Mouse (Mus musculus): Measurements from ENCODE around the gene Dnajb6. TPM values are rescaled to one million over a fixed set of nuclear protein-coding genes. Genes with fewer than 3 reads are reported as not detected.

The Dnajb6 gene
- total RNA-seq, 1 experiment from 2014 or later = 148 TPM

GRCm38 (mm10) chr5:29842444-29843166, 107.1 kb downstream of the Dnajb6 start:
- peak; percentile 37; the same call in 1 of the 2 replicates for ATAC-seq (replicated peaks; ENCODE audit: low read depth, poor library complexity, severe bottlenecking)

- peak; percentile 78 for ATAC-seq (replicated peaks; ENCODE audit: low read depth, poor library complexity, severe bottlenecking)
Observed at GRCm38 (mm10) chr5:29845038-29845437, 109.5 kb downstream of the Dnajb6 start.

- ATAC-seq (replicated peaks; ENCODE audit: low read depth, poor library complexity, severe bottlenecking) = no peak
Observed at GRCm38 (mm10) chr5:29847494-29847893, 112.0 kb downstream of the Dnajb6 start.

GRCm38 (mm10) chr5:29848091-29848490, 112.6 kb downstream of the Dnajb6 start:
- no peak for ATAC-seq (replicated peaks; ENCODE audit: low read depth, poor library complexity, severe bottlenecking)

- ATAC-seq (replicated peaks; ENCODE audit: low read depth, poor library complexity, severe bottlenecking) = no peak
Observed at GRCm38 (mm10) chr5:29852376-29852775, 116.9 kb downstream of the Dnajb6 start.

GRCm38 (mm10) chr5:29853035-29853434, 117.5 kb downstream of the Dnajb6 start:
- ATAC-seq (replicated peaks; ENCODE audit: low read depth, poor library complexity, severe bottlenecking) = peak; percentile 57

- ATAC-seq (replicated peaks; ENCODE audit: low read depth, poor library complexity, severe bottlenecking) = peak; percentile 94
Observed at GRCm38 (mm10) chr5:29854376-29854775, 118.9 kb downstream of the Dnajb6 start.

- no peak for ATAC-seq (replicated peaks; ENCODE audit: low read depth, poor library complexity, severe bottlenecking)
Observed at GRCm38 (mm10) chr5:29854971-29855370, 119.5 kb downstream of the Dnajb6 start.

- ATAC-seq (replicated peaks; ENCODE audit: low read depth, poor library complexity, severe bottlenecking) = no peak
Observed at GRCm38 (mm10) chr5:29861522-29861921, 126.0 kb downstream of the Dnajb6 start.

GRCm38 (mm10) chr5:29862388-29862787, 126.9 kb downstream of the Dnajb6 start:
- no peak for ATAC-seq (replicated peaks; ENCODE audit: low read depth, poor library complexity, severe bottlenecking)

GRCm38 (mm10) chr5:29864291-29864737, 128.8 kb downstream of the Dnajb6 start:
- no peak for ATAC-seq (replicated peaks; ENCODE audit: low read depth, poor library complexity, severe bottlenecking)

- ATAC-seq (replicated peaks; ENCODE audit: low read depth, poor library complexity, severe bottlenecking) = no peak
Observed at GRCm38 (mm10) chr5:29864994-29865393, 129.5 kb downstream of the Dnajb6 start.

Other genes with a start within 250 kb of the Dnajb6 start
- gene Ube3c, start 166.4 kb upstream of the Dnajb6 start, total RNA-seq (2017) = 33.4 and 47.7 TPM in 2 replicates
- gene Gm5129, start 248 bp downstream of the Dnajb6 start, total RNA-seq (2017) = 5.1 and 18.9 TPM in 2 replicates